Mouse (Mus musculus): Measurements from ENCODE around the gene Litaf. TPM values are rescaled to one million over a fixed set of nuclear protein-coding genes. Genes with fewer than 3 reads are reported as not detected.
A peak's percentile ranks its signal among the peaks of the same experiment; 100 is the strongest.

Litaf gene
- polyA plus RNA-seq, 1 experiment from 2014 or later = 66.2 TPM

- Histone ChIP-seq H3K27me3 (replicated peaks) (no peaks in the 10 kb centered on the region), H3K27ac (replicated peaks) (peak overlapping the region; percentile 76), H3K9me3 (no peaks in the 10 kb centered on the region), H3K4me1 (peaks cover 74% of the 10 kb centered on the region), H3K36me3 (no peaks in the 10 kb centered on the region), H3K9ac (peak overlapping the region; percentile 76), H3K4me3 (peak overlapping the region; percentile 89), H3K4me2 (peak overlapping the region; percentile 76)
- WGBS = 63% methylated on average over 5 of the region's 5 CpGs
- ATAC-seq (ENCODE audit: extremely low read depth, insufficient number of reproducible peaks, low FRiP score, low TSS enrichment) = no peak
Observed at GRCm38 (mm10) chr16:11065431-11065830, 526 bp downstream of the Litaf start.

DNA sequence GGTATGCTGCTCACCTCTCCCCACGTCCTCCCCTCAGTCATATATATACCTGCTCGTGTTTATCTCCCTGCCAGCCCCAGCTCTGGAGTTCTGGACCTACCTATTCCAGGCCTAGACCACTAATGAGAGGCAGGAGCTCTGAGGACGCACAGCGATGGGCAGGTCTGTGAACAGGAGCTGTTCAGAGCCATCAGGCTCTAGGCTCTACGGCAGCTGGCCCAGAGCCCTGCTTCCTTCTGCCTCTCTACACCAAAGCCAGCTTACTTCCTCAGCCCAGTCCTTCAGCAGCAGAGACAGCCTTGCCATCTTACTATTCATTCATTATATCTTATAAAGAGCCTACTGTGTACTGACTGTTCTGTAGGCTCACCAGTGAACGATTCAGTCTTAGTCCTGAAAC lies 1.2 kb downstream of the Litaf start:
- Histone ChIP-seq H3K27ac (replicated peaks) (no peak overlapping the region), H3K36me3 (no peaks in the 10 kb centered on the region), H3K9me3 (no peaks in the 10 kb centered on the region), H3K9ac (no peak overlapping the region), H3K4me3 (no peak overlapping the region), H3K4me2 (peak overlapping the region; percentile 76; the same call in 1 of the 2 replicates), H3K4me1 (peaks cover 68% of the 10 kb centered on the region), H3K27me3 (replicated peaks) (no peaks in the 10 kb centered on the region)
- 81% methylated on average over 6 of the region's 6 CpGs for WGBS
- no peak for ATAC-seq (ENCODE audit: extremely low read depth, insufficient number of reproducible peaks, low FRiP score, low TSS enrichment)

GRCm38 (mm10) chr16:11064341-11064740 lies 1.6 kb downstream of the Litaf start:
- Histone ChIP-seq H3K4me3 (no peak overlapping the region), H3K9me3 (no peaks in the 10 kb centered on the region), H3K4me2 (no peak overlapping the region), H3K27ac (replicated peaks) (peak overlapping the region; percentile 94), H3K9ac (no peak overlapping the region), H3K27me3 (replicated peaks) (no peaks in the 10 kb centered on the region), H3K36me3 (no peaks in the 10 kb centered on the region), H3K4me1 (peaks cover 64% of the 10 kb centered on the region)
- 79% methylated on average over 4 of the region's 4 CpGs for WGBS
- ATAC-seq (ENCODE audit: extremely low read depth, insufficient number of reproducible peaks, low FRiP score, low TSS enrichment) = no peak

- ATAC-seq (ENCODE audit: extremely low read depth, insufficient number of reproducible peaks, low FRiP score, low TSS enrichment) = peak; percentile 28; the same call in 1 of the 2 replicates
- 17% methylated on average over 13 of the region's 13 CpGs for WGBS
Observed at GRCm38 (mm10) chr16:11062794-11063721, 2.9 kb downstream of the Litaf start.

DNA sequence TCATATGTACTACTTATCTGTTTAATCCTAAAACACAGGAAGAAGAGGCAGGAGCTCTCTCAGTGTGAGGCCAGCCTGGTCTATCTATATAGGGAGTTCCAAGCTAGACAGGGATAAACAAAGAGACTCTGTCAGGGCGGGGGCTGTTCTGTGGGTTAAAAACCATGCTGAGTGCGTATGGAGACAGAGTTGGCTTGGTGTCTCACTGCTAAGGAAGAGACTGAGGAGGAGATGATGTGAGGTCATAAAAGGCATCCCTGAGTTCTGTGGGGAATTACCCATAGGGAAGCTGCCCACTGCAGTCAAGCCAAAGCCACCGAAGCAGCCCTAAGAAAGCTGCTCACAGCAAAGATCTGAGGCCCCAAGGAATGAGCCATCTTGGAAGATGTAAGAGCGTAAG lies 5.3 kb downstream of the Litaf start, which contains the start of gene Snn:
TSS of gene Snn (plus strand) at position 301 of the 400 bp plus-strand sequence.
- Histone ChIP-seq H3K9me3 (no peaks in the 10 kb centered on the region), H3K9ac (no peak within 1 kb of the TSS), H3K27me3 (replicated peaks) (no peaks in the 10 kb centered on the region), H3K4me2 (no peak within 1 kb of the TSS), H3K27ac (replicated peaks) (no peak within 1 kb of the TSS), H3K4me1 (peaks cover 39% of the 10 kb centered on the region), H3K4me3 (no peak within 1 kb of the TSS), H3K36me3 (no peaks in the 10 kb centered on the region)
- WGBS = 85% methylated on average over 4 of the region's 4 CpGs
- ATAC-seq (ENCODE audit: extremely low read depth, insufficient number of reproducible peaks, low FRiP score, low TSS enrichment) = no peak

More at GRCm38 (mm10) chr16:11062794-11063721, 2.9 kb downstream of the Litaf start:
- Histone ChIP-seq H3K36me3 (no peaks in the 10 kb centered on the region), H3K4me2 (peak overlapping the region; percentile 49), H3K27me3 (replicated peaks) (no peaks in the 10 kb centered on the region), H3K9ac (peak overlapping the region; percentile 54), H3K4me3 (0 out of 2 replicates have a peak overlapping the region, but pooled peaks have one; percentile 5), H3K9me3 (no peaks in the 10 kb centered on the region), H3K4me1 (peaks cover 51% of the 10 kb centered on the region), H3K27ac (replicated peaks) (peak overlapping the region; percentile 94)

- no peaks in the 10 kb centered on the region for H3K27me3 ChIP-seq (replicated peaks)
- H3K9me3 ChIP-seq = no peaks in the 10 kb centered on the region
- H3K27ac ChIP-seq (replicated peaks) = no peak overlapping the region
- no peak overlapping the region for H3K4me2 ChIP-seq
- no peak for ATAC-seq (ENCODE audit: extremely low read depth, insufficient number of reproducible peaks, low FRiP score, low TSS enrichment)
- no peaks in the 10 kb centered on the region for H3K36me3 ChIP-seq
- no peak overlapping the region for H3K4me3 ChIP-seq
- WGBS = 62% methylated on average over 5 of the region's 5 CpGs
- no peak overlapping the region for H3K9ac ChIP-seq
- peaks cover 15% of the 10 kb centered on the region for H3K4me1 ChIP-seq
Observed at GRCm38 (mm10) chr16:11055916-11056315, 10.0 kb downstream of the Litaf start.

- H3K4me3 ChIP-seq = no peak overlapping the region
- H3K27ac ChIP-seq (replicated peaks) = no peak overlapping the region
- no peak overlapping the region for H3K9ac ChIP-seq
- peak; percentile 33; the same call in 1 of the 2 replicates for ATAC-seq (ENCODE audit: extremely low read depth, insufficient number of reproducible peaks, low FRiP score, low TSS enrichment)
- no peak overlapping the region for H3K4me2 ChIP-seq
- H3K9me3 ChIP-seq = no peaks in the 10 kb centered on the region
- H3K27me3 ChIP-seq (replicated peaks) = no peaks in the 10 kb centered on the region
- H3K4me1 ChIP-seq = peaks cover 15% of the 10 kb centered on the region
- WGBS = 65% methylated on average over 6 of the region's 6 CpGs
- no peaks in the 10 kb centered on the region for H3K36me3 ChIP-seq
Observed at GRCm38 (mm10) chr16:11054871-11055270, 11.1 kb downstream of the Litaf start.

GRCm38 (mm10) chr16:11054409-11054808 lies 11.5 kb downstream of the Litaf start:
- Histone ChIP-seq H3K4me3 (no peak overlapping the region), H3K4me2 (no peak overlapping the region), H3K36me3 (no peaks in the 10 kb centered on the region), H3K4me1 (peaks cover 15% of the 10 kb centered on the region), H3K27ac (replicated peaks) (no peak overlapping the region), H3K9me3 (no peaks in the 10 kb centered on the region), H3K27me3 (replicated peaks) (no peaks in the 10 kb centered on the region), H3K9ac (no peak overlapping the region)
- ATAC-seq (ENCODE audit: extremely low read depth, insufficient number of reproducible peaks, low FRiP score, low TSS enrichment) = no peak
- 57% methylated on average over 6 of the region's 6 CpGs for WGBS

DNA sequence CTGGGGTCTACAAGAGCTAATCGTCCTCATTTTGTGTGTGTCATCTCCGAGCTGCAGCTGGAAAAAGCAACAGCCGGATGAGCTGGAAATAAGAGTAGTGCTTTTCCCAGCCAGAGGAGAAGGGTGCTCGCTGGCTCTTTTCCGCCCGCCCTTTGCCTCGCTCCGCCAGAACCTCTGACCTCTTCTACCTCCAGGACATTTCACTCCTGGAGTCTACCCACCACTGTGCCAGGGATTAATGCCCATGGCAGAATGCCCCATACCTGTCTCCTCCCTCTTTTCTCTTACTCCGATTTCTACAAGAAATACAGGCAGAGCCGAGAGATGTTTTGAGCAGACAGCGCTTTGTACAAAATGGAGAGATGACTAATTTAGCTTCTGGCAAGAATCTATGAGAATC lies 14.8 kb downstream of the Litaf start:
- Histone ChIP-seq H3K36me3 (no peaks in the 10 kb centered on the region), H3K4me3 (no peak overlapping the region), H3K9ac (no peak overlapping the region), H3K4me1 (peaks cover 24% of the 10 kb centered on the region), H3K27ac (replicated peaks) (no peak overlapping the region), H3K9me3 (no peaks in the 10 kb centered on the region), H3K27me3 (replicated peaks) (no peaks in the 10 kb centered on the region), H3K4me2 (no peak overlapping the region)
- WGBS = 83% methylated on average over 11 of the region's 11 CpGs
- ATAC-seq (ENCODE audit: extremely low read depth, insufficient number of reproducible peaks, low FRiP score, low TSS enrichment) = no peak

DNA sequence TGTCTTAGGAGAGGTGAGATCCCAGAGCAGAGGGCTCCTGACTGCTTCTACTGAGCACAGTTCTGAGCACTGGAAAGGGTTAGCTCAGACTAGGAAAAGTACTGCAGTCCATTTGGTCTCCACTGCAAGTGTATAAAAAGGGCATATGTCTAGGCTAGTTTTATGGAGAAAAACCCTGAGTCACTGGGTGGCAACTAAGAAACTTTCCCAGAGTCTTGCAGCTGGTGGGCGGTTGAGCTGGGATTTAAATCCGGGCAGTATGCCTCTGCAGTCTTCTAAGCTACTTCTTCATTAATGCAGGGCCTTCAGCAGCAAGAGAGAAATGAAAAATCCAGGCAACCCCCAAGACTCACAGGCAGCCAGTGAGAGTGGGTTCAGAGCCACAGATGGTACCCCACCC lies 15.7 kb downstream of the Litaf start:
- H3K4me1 ChIP-seq = peaks cover 18% of the 10 kb centered on the region
- no peaks in the 10 kb centered on the region for H3K9me3 ChIP-seq
- no peaks in the 10 kb centered on the region for H3K36me3 ChIP-seq
- no peak overlapping the region for H3K4me3 ChIP-seq
- no peak overlapping the region for H3K4me2 ChIP-seq
- H3K9ac ChIP-seq = no peak overlapping the region
- H3K27ac ChIP-seq (replicated peaks) = no peak overlapping the region
- no peaks in the 10 kb centered on the region for H3K27me3 ChIP-seq (replicated peaks)
- 81% methylated on average over 2 of the region's 2 CpGs for whole genome bisulfite sequencing
- ATAC-seq (ENCODE audit: extremely low read depth, insufficient number of reproducible peaks, low FRiP score, low TSS enrichment) = no peak

GRCm38 (mm10) chr16:11047130-11047529 lies 18.8 kb downstream of the Litaf start:
- Histone ChIP-seq H3K9ac (no peak overlapping the region), H3K27ac (replicated peaks) (peak overlapping the region; percentile 76), H3K4me1 (peaks cover 9% of the 10 kb centered on the region), H3K4me3 (no peak overlapping the region), H3K36me3 (no peaks in the 10 kb centered on the region), H3K27me3 (replicated peaks) (no peaks in the 10 kb centered on the region), H3K9me3 (no peaks in the 10 kb centered on the region), H3K4me2 (peak overlapping the region; percentile 7; the same call in 1 of the 2 replicates)
- 34% methylated on average over 7 of the region's 7 CpGs for WGBS
- no peak for ATAC-seq (ENCODE audit: extremely low read depth, insufficient number of reproducible peaks, low FRiP score, low TSS enrichment)

Measured in heart, embryonic 13.5 days (tissue).